8 mouse cellular contexts compared by ENCODE assay signal in the genomic region with DNA sequence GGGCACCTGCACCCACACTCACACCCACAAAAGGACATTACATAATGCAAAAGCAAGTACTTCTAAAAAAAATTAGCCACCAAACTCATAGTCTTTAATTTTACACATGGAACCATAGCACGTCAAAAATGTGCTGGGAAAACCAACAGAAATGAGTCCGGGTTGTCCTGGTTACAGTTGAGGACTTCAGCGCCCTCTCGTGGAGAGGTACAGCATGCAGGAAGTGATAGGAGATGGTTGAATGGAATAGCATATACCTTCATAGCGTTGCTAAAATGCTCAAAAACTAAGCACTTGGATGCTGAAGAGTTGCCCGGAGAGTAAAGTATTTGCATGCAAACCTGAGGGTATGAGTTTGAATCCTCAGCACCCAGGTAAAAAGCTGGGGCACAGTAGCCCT. TPM values are rescaled to one million over a fixed set of nuclear protein-coding genes. Genes with fewer than 3 reads are reported as not detected.
A peak's percentile ranks its signal among the peaks of the same experiment; 100 is the strongest.
DNase-seq lines count a peak whose midpoint lies in the region; ATAC-seq and TF ChIP-seq lines count a peak whose summit lies in the region.

No protein-coding gene starts in this region.

- TF ChIP-seq POLR2A in heart, adult 2 months (IDR thresholded peaks at IDR 0.05; ENCODE audit: insufficient read depth, low read depth, low read length): no peak
- TF ChIP-seq POLR2A in lung, adult 2 months (IDR thresholded peaks at IDR 0.05; ENCODE audit: borderline replicate concordance, extremely low read depth, low read depth, low read length): no peak

- H3K36me3 ChIP-seq in heart, adult 2 months (ENCODE audit: control insufficient read depth, insufficient read depth, low read length): no peaks in the 10 kb centered on the region
- no peaks in the 10 kb centered on the region for H3K36me3 ChIP-seq in heart, embryonic 10.5 days
- H3K36me3 ChIP-seq in stomach, postnatal 0 days (ENCODE audit: control insufficient read depth, insufficient read depth, low read length): no peaks in the 10 kb centered on the region
- no peaks in the 10 kb centered on the region for H3K36me3 ChIP-seq in forebrain, embryonic 15.5 days

- no peaks in the 10 kb centered on the region for H3K79me2 ChIP-seq in heart, adult 2 months (replicated peaks; ENCODE audit: control insufficient read depth, insufficient read depth, low read length)

- DNase-seq in heart, adult 2 months: peak; percentile 38 to 39
- no peak for DNase-seq in heart, embryonic 10.5 days (ENCODE audit: low spot score)
- DNase-seq in 416B (ENCODE audit: low read depth) (peak; percentile 77), MEL-GATA-1-ER (ENCODE audit: extremely low read depth, low read depth) (peak; percentile 34)
- peak; percentile 47 for DNase-seq in lung, adult 2 months
- DNase-seq in stomach, postnatal 0 days (ENCODE audit: low spot score): peak; percentile 60

- H3K9me3 ChIP-seq in heart, embryonic 10.5 days: no peaks in the 10 kb centered on the region
- H3K9me3 ChIP-seq in stomach, postnatal 0 days (ENCODE audit: control insufficient read depth, low read length): no peaks in the 10 kb centered on the region
- H3K9me3 ChIP-seq in forebrain, embryonic 15.5 days: no peaks in the 10 kb centered on the region

- ATAC-seq in frontal cortex, adult (ENCODE audit: low TSS enrichment): 0 out of 2 replicates have a peak, but pooled peaks have one; percentile 41
- no peak for ATAC-seq in stomach, postnatal 0 days (ENCODE audit: low FRiP score, low TSS enrichment)
- ATAC-seq in forebrain, embryonic 15.5 days (replicated peaks): no peak

- no peak overlapping the region for H3K4me3 ChIP-seq in heart, adult 2 months
- H3K4me3 ChIP-seq in heart, embryonic 10.5 days: no peak overlapping the region
- no peak overlapping the region for H3K4me3 ChIP-seq in lung, adult 2 months (replicated peaks; ENCODE audit: extremely low read depth, low read depth, low read length)
- no peak overlapping the region for H3K4me3 ChIP-seq in stomach, postnatal 0 days (ENCODE audit: low read depth, low read length)
- H3K4me3 ChIP-seq in forebrain, embryonic 15.5 days: no peak overlapping the region

- no peak overlapping the region for H3K27ac ChIP-seq in heart, adult 2 months
- no peak overlapping the region for H3K27ac ChIP-seq in heart, embryonic 10.5 days
- H3K27ac ChIP-seq in stomach, postnatal 0 days (replicated peaks): no peak overlapping the region
- H3K27ac ChIP-seq in forebrain, embryonic 15.5 days (replicated peaks): no peak overlapping the region

- WGBS in heart, adult 2 months: 65% methylated on average over 6 of the region's 6 CpGs
- WGBS in heart, embryonic 10.5 days: 72% methylated on average over 6 of the region's 6 CpGs
- WGBS in lung, adult 2 months: 65% methylated on average over 6 of the region's 6 CpGs
- WGBS in stomach, postnatal 0 days: 66% methylated on average over 6 of the region's 6 CpGs
- WGBS in forebrain, embryonic 15.5 days: 74% methylated on average over 6 of the region's 6 CpGs

- peak; percentile 72 for TF ChIP-seq CTCF in heart, adult 2 months (IDR thresholded peaks at IDR 0.05)
- TF ChIP-seq CTCF in lung, adult 2 months (IDR thresholded peaks at IDR 0.05; ENCODE audit: insufficient read depth, low read length): peak; percentile 50
- TF ChIP-seq CTCF in stomach, postnatal 0 days (IDR thresholded peaks at IDR 0.05; ENCODE audit: low read depth): peak; percentile 75

- H3K4me2 ChIP-seq in stomach, postnatal 0 days (replicated peaks; ENCODE audit: low read depth): no peak overlapping the region
- H3K4me2 ChIP-seq in forebrain, embryonic 15.5 days (replicated peaks): no peak overlapping the region

- H3K27me3 ChIP-seq in heart, adult 2 months (ENCODE audit: control insufficient read depth, insufficient read depth, low read length): peaks cover 2% of the 10 kb centered on the region; the same call in 1 of the 2 replicates
- H3K27me3 ChIP-seq in heart, embryonic 10.5 days (ENCODE audit: insufficient read depth, poor library complexity, severe bottlenecking): no peaks in the 10 kb centered on the region
- no peaks in the 10 kb centered on the region for H3K27me3 ChIP-seq in stomach, postnatal 0 days (ENCODE audit: control insufficient read depth, insufficient read depth, low read length)
- H3K27me3 ChIP-seq in forebrain, embryonic 15.5 days: peaks cover 12% of the 10 kb centered on the region; the same call in 1 of the 2 replicates

- intact Hi-C loops in heart, adult 2 months (cut with DNase I): loop anchor here (1.0 kb wide), 1 partner anchor 65 kb away; no protein-coding TSS in a partner anchor

- no peak overlapping the region for H3K9ac ChIP-seq in heart, adult 2 months (ENCODE audit: low read depth, low read length)
- no peak overlapping the region for H3K9ac ChIP-seq in stomach, postnatal 0 days (ENCODE audit: low read length)
- no peak overlapping the region for H3K9ac ChIP-seq in forebrain, embryonic 15.5 days (replicated peaks)

- no peak for TF ChIP-seq EP300 in heart, adult 2 months (IDR thresholded peaks at IDR 0.05; ENCODE audit: insufficient read depth, low read depth, low read length)
- no peak for TF ChIP-seq EP300 in stomach, postnatal 0 days (optimal IDR thresholded peaks at IDR 0.05)

- H3K4me1 ChIP-seq in heart, adult 2 months (ENCODE audit: control insufficient read depth, insufficient read depth, low read length): no peaks in the 10 kb centered on the region
- H3K4me1 ChIP-seq in heart, embryonic 10.5 days: peaks cover 16% of the 10 kb centered on the region
- H3K4me1 ChIP-seq in lung, adult 2 months (ENCODE audit: control insufficient read depth, insufficient read depth, low read length): no peaks in the 10 kb centered on the region
- peaks cover 4% of the 10 kb centered on the region for H3K4me1 ChIP-seq in stomach, postnatal 0 days (replicated peaks; ENCODE audit: control insufficient read depth, insufficient read depth)
- peaks cover 16% of the 10 kb centered on the region for H3K4me1 ChIP-seq in forebrain, embryonic 15.5 days

RNA-seq across cellular contexts. Expression of a gene that starts 17.7 kb away (rescaled TPM):
- total RNA-seq in heart, adult 2 months (2021): under 1 TPM; 0.05 to 0.09 TPM
- polyA plus RNA-seq in heart, adult 2 months (2012; rRNA removed): 0.08 and 0.09 TPM in 2 replicates
- 0.39 and 0.67 TPM in 2 replicates for polyA plus RNA-seq in heart, embryonic 10.5 days (2016; fragmentation: Nextera tagmentation; extraction: Ambion mirVana)
- polyA plus RNA-seq in lung, adult 2 months (2012; rRNA removed): 0.28 and 0.53 TPM in 2 replicates
- polyA plus RNA-seq in stomach, postnatal 0 days (2015; fragmentation: Nextera tagmentation; extraction: Ambion mirVana): 2.2 and 2.4 TPM in 2 replicates
- 1.6 and 2.1 TPM in 2 replicates for polyA plus RNA-seq in forebrain, embryonic 15.5 days (2015; fragmentation: Nextera tagmentation; extraction: Ambion mirVana)

RNA-seq across cellular contexts. Expression of a gene that starts 27.7 kb away (rescaled TPM):
- 1 to 10 TPM; 2.2 to 2.3 TPM for total RNA-seq in heart, adult 2 months (2021)
- 1.3 and 1.6 TPM in 2 replicates for polyA plus RNA-seq in heart, adult 2 months (2012; rRNA removed)
- polyA plus RNA-seq in heart, embryonic 10.5 days (2016; fragmentation: Nextera tagmentation; extraction: Ambion mirVana): 5.6 and 6.5 TPM in 2 replicates
- 4.1 and 5.3 TPM in 2 replicates for polyA plus RNA-seq in lung, adult 2 months (2012; rRNA removed)
- polyA plus RNA-seq in stomach, postnatal 0 days (2015; fragmentation: Nextera tagmentation; extraction: Ambion mirVana): 7.9 TPM in 2 replicates
- 14.0 TPM in 2 replicates for polyA plus RNA-seq in forebrain, embryonic 15.5 days (2015; fragmentation: Nextera tagmentation; extraction: Ambion mirVana)
